Mouse (Mus musculus) spleen, postnatal 4 days (tissue): ENCODE results near the gene Tpra1.

ENCODE experiments used
- DNase-seq, 2 experiments: peaks; one replicate each; pipeline ENCODE4 v3.0.0; 2022; ENCODE audit warnings: low spot score in 2 of 2

Gene Tpra1

DNA sequence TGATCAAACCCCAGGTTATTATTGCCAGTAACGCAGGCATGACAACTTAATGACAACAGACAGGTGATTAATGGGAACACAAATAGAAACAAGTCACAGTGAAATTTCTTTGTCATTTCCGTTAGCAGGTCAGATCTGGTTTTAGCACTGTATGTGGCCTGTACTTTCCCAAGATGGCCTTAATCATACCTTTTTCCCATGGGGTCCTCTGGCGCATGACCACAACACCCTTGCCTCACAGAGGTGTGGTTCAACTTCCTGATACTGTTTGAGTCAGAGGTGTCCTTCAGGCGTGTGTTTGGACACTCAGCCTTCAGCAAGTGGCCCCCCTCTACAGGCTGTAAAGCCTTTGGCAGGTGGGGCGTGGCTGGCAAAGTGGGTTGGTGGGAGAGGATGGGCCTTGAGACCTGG, 55.8 kb downstream of the Tpra1 start:
- no peak for DNase-seq

DNA sequence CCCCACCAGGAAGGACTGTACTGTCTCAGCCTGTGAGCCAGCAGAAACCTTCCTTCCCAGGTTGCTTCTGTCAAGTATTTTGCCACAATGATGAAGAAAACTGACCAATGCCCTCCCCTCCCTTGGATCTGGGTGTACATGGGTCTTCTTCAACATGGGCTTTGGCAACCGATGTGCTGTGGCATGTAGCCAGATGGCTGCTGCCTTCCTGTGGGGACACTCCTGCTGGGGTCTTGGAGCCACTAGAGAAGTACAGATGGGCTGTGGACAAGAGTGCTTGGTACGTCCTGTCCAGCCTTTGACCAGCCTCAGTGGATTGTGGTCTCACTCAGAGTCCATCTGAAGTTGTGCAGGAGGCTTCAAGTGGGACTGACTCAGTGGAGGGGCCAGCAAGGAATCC, 56.3 kb downstream of the Tpra1 start:
- no peak for DNase-seq

DNA sequence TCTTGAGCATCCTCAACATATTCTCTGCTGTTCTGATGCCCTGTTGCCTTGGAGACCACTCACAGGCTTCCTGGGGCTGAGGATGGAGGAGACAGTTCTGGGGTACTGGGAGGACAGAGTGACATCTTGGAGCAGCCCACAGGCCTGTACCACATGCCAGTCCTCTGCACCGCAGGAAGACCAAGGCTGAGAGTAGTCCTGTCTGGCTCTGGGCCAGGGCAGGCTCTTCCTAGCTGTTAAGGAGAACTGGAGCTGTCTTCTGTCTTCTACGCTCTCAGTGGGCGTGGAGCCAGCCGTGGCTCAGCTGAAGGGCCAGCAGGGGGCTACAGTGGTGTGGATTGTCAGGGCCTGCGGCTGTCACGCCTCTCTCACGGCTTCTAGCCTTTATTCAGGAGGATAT, 57.8 kb downstream of the Tpra1 start:
- DNase-seq: no peak

DNA sequence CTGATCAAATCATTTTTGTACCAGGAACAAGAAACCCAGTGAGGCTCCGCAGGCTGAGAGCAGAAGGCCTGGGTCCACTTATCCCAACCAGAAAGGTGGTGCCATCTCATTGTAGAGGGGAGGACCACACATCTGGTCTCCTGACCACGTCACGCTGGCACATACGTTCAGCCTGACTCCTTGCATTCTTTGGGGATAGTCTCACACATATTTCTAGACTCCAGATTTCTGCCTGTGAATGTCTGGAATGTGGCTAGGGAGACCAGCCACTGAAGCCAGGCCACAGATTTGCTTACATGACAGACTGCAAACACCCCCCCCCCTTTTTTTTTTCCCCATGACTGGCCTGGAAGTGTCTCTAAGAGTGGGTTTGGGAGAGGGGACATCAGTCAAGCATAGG, 58.9 kb downstream of the Tpra1 start:
- no peak for DNase-seq
